Mouse (Mus musculus) heart, adult 8-10 months (tissue): ENCODE measurements at regions not wholly inside any gene's neighbourhood (a gene's known extent, or its start where the extent isn't known, plus 50 kb on each side); places are given as distances from the start of the nearest gene placed in this dataset.
"Not testable (repeated sequence)": the region's sequence is repeated elsewhere in the genome, so short reads cannot be mapped to it uniquely, and the experiment has no call there.

Experiments
- DNase-seq: peaks from one replicate; pipeline ENCODE4 v3.0.0; 2022; ENCODE audit warnings: low spot score

DNA sequence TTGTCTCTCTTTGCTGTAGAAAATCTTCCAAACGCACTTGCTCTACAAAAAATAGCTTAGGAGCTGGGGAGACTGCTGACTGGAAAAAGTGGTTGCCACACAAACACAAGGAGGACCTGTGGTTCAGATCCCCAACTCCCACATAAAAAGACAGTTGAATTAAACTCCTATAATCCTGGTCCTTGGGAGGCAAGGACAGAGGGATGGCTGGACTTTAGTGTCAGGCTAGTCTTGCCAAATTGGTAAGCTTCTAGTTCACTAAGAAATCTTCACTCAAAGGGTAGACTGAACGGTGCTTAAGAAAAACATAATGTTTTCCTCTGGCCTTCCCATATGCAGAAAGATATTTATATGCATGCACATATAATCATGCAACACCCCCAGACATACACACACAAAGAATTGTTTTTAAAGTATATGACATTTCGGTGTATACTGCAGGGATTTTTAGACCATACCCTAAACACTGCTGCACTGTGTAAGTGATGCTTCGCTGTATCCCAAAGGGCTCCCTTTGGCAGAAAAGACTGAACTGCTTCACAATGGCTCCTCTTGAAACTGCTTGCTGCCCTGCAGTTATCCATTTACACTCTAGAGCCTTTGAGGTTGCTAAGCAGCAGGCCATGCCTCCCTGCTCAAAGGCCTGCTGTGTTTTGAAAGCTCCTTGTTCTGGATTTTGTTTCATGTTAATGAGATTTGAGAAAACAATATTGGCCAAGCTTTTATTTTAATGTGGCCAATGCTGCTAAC, 1299.3 kb downstream of the Zfp704 start:
- no peak for DNase-seq

DNA sequence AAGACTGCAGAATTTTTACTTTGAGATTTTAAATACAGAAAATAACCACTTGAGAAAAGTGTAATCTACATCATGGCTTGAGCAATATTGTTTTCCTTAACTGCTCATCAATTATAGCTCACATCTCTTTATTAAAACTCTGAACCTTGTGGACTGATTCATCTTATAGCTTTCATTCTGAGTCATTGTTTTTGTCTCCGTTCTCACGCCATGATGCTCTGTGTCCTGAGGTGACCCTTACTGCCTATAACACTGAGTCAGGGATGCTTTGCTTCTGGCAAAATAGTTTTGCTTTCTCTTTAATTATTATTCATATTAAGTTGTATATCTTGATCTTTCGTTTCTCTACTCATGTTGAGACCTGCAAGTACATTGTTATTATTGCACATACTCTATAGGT, 1302.6 kb downstream of the Zfp704 start:
- no peak for DNase-seq

DNA sequence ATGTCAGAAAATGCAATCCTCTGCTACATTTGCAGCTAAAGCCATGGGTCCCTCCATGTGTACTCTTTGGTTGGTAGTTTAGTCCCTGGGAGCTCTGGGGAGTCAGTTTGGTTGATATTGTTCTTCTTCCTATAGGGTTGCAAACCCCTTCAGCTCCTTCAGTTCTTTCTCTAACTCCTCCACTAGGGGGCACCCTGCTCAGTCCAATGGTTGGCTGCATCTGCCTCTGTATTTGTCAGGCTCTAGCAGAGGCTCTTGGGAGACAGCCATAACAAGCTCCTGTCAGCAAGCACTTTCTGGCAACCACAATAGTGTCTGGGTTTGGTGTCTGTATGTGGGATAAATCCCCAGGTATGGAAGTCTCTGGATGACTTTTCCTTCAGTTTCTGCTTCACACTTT, 1305.1 kb downstream of the Zfp704 start:
- no peak for DNase-seq

DNA sequence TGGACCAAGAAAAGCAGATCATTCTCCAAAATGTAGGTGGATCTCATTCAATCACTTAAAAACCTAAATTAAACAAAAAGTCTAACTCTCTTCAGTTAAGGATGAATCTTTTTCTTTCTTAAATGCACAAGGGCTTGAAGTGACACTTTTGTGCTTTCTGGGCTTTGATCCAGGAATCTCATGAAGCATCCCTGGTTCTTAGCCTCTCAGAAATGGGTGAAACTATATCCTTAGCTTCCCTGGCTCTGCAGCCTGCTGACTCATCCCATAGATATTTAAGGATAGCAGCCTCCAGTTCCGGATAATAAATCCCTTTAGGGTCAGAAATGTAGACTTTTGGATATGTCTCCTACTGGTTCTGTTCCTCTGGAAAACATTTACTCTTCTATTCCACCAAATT, 1316.8 kb downstream of the Zfp704 start:
- DNase-seq, result no peak

DNA sequence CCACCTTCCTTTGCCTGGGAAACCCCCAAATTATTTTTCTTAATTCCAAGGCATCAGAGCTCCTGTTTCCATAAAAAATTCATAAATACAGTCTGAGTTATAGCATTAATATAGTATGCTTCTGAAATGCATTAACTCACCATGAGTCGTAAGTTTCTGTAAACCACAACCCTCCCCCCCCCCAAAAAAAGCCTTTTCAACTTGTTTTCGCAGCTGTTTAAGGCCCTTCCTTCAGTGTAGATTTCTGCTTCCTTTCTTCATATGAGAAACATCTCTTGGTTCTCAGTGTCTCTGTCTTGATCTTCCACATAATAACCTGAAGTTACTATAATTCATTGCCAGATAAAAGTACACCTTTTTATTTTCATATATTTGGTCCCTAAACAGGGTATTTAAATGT, 1320.3 kb downstream of the Zfp704 start:
- no peak for DNase-seq

DNA sequence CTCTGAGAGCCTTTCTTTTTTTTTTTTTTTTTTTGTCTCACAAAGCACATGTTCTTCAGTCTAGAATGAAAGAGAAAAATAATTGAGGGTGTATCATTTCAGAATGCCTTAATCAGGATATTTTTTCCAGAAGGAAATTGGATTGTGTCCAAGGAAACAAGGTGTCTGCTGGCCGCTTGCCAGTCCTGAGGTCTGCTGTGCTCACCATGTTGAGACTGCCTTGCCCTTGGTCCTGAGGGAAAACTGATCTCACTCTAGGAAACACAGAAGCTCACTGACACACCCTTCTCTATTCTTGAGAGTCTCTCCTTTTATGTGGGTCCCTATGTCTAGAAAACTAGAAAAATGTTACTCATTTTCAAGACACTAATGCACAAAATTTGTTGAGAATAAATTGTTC, 1321.4 kb downstream of the Zfp704 start:
- DNase-seq, result no peak

DNA sequence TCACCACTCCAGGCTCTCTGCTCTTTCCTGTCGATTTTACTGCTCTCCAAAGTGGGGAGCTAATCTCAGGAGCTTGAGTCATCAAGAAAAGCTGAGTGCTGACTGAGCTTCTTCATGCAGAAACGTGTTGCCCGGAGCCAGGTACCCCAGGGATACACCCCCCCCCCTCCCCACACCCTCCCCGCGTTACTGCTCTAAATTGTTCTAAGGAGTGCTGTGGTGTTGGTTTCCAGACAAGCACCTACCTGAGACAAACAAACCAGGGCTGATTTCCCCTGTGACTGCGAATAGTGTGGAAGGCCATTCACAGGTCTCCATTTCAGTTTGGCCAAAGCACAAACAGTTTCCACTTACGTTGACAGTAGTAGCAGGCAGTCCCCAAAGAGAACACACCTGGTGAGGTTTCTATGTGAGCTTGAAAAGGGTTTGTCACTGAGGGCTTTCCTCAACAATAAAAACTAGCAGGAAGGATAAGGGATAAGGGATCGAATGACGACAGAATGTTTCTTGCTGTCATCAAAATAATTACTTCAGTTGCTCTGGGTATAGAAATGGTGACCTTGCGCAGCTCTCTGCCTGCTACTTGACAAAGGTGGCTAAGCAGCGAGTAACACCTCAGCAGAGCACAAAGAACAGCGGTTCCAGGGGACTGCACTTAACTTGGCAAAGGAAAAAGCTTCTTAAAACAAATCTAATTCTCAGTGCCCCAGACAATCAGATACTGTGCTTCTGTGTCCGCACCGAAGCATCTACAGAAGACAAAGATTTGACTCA, 1325.0 kb downstream of the Zfp704 start:
- no peak for DNase-seq

DNA sequence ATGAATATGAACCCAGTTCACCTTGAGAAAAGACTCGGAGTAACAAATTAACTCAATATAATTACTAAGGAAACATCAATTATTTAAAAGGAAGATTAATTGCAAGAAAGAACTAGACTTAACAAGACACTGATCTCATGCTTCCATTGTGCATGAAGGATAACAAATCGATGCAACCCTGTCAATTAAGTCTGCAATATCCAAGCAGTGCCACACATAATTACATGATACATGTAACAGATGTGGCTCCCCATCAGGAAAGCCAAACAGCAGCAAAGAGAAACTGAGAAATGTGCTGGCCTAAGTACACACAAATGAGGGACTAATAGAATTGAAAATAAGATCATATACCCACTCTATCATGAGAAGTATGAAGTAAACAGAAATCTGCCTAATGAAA, 1327.5 kb downstream of the Zfp704 start:
- no peak for DNase-seq

DNA sequence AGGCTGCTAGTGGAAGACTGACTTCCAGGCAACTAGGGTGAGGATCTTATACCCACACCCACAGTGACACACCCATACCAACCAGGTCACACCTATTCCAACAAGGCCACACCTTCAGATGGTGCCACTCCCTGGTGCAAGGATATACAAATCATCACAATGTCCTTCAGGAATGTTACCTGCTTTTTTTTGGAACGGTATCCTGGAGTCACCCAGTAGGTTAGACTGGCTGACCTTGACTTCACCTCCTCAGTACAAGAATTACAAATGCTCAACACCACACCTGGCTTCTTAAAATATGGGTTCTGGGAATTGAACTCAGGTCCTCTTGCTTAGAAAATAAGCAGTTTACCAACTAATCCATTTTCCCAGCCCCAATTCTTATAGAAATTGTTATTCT, 1333.2 kb downstream of the Zfp704 start:
- no peak for DNase-seq

DNA sequence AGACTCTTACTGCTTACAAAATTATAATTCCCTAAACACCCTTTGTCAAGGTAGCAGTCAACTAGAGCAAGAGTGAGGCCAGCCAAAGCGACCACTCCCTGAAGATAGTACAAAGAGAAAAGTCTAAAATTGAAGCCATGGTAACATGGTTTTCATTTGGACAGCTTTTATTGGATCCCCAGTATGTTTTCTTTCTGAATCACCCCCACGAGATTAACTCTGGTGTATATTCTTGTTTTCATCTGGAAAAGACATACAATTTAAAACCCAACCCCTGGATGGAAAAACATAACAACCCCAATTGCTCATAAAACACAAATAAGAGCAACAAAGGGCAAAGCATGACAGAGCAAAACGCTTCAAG, 1339.0 kb downstream of the Zfp704 start:
- no peak for DNase-seq

DNA sequence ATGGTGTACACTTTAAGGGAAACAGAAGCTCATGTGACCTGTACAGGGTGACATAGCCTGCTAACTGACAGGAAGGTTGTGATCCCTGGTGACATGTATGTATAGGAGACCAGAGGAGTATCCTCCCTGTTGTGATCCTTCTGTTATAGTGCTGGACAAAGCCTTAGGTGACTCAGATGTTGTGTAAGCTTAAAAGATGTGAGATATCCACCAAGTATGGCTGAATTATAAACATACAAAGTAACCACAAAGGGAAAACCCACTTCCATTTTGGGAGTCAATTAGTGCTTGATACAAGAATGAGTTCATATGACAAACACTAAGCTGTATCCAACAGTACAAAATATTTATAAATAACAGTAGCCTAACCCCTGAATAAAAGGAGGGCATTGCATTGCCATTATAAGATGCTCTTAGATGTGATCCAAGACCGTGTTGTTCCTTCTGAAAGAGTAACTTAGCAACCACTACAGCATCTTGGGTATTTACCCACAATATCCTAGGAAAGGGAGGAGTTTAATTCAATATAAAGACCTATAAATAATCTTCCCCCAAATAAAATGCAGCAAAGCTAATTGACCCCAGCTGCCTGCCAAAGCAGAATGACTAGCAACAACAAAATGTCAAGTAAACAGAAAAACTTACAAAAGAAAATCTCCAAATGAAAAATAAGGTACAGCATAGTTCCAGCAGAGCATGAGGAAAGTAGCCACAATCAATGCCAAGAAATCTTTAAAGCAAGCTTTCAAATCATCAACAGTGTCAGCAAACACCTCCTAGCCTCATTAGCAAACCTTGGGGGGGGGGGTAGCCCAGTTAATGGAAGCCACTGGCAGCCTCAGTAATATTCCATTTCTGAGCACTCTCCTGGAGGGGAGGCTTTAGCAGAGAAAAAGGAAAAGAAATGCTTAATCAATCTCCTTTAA, 1339.6 kb downstream of the Zfp704 start:
- no peak for DNase-seq

DNA sequence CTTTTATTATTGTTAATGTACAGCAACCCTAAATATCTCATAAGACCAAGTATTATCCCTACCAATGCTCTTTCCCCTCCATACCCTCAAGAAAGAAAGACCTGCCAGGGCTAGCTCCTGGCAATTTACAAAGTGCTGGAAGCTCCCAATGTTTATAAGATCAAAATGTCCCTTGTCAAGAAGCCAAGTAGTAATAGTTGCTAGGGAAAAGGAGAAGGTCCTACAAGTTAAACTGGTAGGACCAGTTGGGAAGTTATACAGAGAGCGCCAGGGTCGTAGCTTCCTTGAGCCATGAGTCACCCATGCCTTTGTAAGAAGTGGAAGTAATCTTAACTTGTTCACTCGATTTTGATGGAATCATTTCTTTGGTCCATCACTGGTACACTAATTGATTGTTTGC, 1344.1 kb downstream of the Zfp704 start:
- no peak for DNase-seq

DNA sequence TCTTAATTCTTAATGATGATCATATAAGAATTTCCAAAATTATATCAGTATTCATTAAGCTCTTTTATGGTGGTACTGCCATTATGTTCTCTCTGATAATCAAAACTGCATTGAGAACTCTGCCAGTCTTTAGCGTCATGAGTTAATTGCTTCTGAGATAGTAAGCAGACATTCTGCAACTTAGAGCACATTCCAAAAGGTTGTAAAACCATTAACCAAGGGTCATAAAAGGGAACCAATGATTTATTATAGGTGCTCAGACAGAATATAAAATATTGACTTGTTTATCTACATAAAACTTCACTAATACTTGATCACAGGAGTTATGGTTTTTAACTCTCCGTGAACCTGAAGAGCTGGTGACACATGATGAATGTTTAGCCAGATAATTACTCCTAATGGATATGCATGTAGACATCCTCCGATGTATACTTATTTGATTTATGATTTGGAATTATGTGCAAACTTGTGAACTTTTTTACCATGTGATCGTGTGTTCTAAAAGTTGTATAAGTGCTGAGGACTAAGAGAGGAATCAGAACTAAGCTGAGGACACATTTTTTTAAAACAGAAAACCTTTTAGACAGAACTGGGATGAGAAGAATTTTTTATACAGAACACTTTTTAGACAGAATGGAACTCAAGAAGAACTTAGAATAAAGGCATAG, 1345.4 kb downstream of the Zfp704 start:
- no peak for DNase-seq

DNA sequence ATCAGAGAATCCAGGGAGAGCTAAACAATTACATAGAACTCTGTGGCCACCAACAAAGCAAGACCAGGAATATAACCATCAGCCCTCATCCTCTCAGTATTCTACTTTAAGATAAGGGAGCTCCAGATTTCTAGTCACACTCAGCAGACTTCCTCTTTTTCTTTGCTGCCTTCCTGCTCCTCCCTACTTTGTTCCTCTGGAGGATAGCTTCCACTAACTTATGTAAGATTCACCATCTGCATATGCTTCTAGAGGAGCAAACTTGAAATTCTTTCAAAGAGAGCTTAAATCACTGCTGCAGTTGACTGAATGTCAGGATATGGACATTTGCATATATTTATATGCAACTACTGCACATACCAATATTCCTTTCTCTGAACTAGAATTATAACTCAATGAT, 1352.6 kb downstream of the Zfp704 start:
- no peak for DNase-seq

DNA sequence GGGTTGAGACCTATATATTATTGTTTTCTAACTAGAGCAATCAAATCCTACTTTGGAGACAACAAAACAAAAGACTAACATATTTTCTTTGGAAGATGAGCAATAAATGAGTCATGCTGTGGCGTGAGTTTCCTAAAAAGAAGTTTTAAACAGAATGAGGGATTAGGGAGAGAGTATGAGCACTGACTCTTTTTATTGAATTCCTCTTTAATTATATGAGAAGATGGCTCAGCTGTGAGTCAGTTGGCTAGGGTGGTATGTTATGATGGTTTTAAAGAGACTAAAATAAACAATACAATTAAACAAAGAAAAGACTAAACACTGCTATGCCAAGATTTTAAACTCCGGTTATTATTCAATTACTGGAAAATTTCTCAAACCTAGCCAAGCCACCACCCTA, 1357.6 kb downstream of the Zfp704 start:
- no peak for DNase-seq

DNA sequence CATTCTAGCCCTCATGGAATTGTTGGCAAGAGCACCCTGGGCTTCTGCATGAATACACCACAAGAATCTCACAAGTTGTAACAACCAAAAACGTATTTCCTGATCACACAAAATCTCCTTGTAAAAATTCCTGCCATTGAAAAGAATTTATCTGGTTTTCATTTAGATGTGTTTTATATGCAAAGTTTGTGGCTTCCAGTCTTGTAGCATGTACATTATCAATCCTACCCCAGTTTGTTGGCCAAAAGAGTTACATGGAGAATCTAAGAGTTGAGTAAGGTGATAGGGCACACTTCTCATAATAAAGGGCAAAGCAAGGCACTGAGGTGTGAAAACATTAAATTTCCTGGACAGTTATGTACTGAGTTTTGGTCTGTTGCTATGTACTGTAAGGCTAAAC, 1361.0 kb downstream of the Zfp704 start:
- DNase-seq, result no peak

DNA sequence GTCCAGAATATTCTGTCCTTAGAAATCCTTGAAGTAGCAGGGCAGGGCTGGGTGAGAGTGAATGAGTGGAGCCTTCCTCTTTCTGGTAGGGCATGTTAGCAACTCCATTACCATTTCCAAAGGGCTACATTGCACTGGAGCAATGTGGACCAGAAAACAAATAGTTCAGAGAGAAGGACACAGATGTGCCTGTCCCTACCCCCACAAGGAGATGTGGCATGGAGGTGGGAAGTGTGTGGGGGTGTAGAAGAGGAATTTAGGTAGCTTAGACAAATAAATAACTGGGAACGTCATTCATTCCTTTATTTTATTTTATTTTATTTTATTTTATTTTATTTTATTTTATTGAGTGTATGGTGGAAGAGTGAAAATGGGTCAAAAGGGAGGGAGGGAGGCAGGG, 1364.1 kb downstream of the Zfp704 start:
- DNase-seq, result peak; percentile 56

DNA sequence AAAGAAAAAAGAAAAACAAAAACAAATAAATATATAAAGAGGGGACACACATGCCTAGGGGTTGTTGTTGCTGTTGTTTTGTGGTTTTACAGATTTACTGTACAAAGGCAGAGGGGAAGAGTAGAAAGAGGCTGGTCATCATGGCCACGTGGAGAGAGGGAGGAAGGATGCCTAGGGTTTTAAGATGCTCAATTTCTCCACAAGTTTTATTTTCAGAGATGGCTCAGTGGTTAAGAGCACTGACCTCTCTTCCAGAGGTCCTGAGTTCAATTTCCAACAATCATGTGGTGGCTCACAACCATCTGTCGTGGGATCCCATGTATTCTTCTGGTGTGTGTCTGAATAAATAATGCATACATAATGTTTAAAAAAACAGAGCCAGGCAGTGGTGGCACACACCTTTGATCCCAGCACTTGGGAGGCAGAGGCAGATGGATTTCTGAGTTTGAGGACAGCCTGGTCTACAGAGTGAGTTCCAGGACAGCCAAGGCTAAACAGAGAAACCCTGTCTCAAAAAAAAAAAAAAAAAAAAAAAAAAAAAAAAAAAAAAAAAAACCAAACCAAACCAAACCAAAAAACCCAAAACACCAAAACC, 1364.6 kb downstream of the Zfp704 start:
- DNase-seq, result peak; percentile 21

DNA sequence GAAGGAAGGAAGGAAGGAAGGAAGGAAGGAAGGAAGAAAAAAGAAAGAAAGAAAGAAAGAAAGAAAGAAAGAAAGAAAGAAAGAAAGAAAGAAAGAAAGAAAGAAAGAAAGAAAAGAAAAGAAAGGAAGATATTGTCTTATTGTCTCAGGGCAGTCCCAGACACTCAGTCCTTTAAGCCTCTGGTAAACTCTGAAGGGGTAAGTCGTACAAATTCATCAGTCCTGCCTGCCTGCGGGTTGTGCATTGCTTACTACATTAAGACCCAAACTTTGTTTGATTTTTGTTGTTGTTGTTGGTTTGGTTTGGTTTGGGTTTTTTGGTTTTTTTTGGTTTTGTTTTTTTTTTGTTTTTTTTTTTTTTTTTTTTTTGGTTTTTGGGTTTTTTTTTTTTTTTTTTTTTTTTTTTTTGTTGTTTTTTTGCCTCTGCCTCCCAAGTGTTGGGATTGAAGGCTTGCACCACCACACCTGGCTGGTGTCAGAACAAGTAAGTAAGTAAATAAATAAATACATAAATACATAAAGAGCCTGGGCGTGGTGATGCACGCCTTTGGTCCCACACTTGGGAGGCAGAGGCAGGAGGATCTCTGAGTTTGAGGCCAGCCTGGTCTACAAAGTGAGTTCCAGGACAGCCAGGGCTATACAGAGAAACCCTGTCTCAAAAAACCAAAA, 1365.2 kb downstream of the Zfp704 start:
- DNase-seq, result not testable (repeated sequence)

DNA sequence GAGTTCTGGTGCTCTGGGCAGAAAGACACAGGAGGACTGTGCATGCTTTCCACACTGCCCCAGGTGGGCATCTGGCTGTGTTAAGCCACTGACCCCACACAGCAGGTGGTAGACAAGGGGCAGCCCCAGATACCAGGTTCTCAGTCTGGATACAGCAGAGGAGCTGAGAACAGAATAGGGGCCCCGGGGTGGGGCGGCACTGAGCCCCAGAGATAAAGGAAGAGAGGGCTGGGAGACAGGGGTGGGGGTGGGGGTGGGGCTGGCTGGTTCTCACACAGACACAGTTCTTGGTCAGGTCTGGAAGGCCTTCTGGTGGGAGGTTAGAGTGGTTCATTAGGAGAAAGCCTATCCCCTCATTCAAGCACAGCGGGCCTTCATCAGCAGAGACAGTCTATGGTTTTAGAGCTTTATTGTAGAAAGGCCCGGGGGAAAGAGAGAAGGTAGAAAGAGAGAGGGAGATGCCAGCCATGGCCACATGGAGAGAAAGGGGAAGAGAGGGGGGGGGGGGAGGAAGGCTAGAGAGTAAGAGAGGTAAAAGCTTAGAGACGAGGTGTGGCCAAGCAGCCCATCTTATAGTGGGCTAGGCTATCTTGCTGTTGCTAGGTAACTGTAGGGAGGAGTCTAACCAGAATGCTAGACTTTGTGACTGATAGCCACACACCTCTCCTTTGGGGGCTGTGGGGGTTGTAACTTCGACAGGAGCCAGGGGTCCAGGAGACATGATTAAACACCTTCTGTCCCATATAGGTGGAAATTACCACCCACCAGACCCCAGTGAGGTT, 1403.1 kb downstream of the Zfp704 start:
- no peak for DNase-seq
